Mouse (Mus musculus): ENCODE measurements around the gene Nr1i3.
"Not testable (repeated sequence)": the region's sequence is repeated elsewhere in the genome, so short reads cannot be mapped to it uniquely, and the experiment has no call there.

Gene Nr1i3

DNA sequence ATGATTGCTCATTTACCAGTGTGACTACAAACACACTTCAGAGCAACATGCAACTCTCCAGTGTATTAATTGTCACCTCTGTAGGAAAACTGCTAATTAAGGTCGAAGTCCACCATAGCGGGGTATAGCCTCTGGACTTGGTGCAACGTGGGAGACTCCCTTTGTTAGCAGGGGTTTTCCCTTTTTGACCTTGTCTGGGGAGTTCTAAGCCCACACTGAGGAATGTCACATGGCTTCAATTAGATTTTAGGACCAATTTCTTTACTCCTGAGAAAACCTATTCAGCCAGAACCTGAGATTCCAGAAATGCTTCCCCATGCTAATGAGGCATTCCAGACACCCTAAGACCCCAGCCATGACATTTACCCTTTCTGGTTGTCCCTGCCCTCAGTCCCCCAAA lies 16.4 kb downstream of the Nr1i3 start:
- DNase-seq (ENCODE audit: low spot score) = no peak

DNA sequence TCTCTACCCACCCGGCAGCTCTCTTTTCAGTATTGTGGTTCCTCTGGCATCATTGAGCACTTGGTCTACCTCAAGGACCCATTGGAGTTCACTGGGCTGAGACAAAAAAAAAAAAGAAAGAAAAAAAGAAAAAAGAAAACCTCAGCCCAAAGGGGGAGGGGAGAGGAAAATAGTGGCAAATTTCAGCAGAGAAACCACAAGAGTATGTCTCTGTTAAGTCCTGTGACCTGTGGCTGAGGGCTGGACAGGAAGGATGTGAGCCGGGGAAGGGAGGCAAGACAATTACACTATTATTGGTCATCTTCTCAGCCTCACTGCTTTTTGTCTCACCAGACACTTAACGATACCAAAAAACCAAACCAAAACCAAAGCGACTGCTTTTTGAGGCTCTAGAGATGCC lies 18.1 kb downstream of the Nr1i3 start:
- no peak for DNase-seq (ENCODE audit: low spot score)

DNA sequence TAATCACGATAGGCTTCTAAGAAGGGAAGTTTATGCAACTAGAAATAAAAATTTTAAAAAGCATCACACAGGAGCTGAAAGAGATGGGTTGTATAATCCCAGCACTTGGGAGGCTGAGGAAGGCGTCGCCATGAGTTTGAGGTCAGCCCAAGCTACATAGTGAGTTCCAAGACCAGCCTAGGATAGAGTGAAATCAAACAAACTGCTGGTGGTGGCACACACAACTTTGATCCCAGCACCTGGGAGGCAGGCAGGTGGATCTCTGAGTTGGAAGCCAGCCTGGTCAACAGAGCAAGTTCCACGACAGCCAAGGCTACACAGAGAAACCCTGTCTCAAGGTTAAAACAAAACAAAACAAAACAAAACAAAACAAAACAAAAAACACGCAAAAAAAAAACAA lies 18.6 kb downstream of the Nr1i3 start:
- DNase-seq (ENCODE audit: low spot score) = no peak

DNA sequence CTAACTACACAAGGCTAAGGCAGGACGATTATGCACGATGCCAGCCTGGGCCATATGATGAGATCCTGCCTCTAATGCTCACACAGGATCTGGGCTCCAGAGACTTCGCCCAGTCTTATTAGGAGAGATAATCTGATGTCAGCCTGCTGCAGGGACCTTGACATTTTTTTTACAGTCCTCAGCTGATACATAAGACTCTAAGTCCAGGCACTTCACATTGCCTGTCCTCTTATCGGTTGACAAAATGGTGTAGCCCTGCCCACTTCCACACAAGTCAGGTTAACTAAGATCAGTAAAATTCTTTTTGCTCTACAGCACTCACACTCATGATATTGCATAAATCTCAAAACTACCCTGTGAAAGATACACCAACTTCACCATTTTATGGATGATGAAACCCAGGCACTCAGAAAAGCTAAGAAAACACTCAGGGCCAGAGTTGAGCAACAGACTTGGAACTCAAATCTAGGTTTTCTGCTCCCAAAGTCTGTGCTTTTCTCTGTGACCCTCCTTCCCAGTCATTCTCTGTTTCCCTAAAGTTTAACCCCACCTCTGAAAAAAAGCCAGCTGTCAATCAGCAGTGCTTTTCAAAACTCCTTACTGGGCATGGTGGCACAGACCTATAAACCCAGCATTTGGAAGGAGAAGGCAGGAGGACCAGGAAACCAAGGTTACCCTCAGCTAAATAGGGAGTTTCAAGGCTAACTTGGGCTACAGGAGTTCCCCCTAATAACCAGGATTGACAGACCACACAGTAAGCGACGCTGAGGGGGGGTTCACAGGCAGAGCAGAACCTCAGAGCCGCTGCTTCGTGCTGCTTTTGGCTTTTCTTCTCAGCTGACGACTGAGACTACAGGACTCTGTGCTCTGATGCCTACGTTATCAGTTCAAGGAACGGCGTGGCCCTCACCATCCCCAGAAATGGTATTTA lies 19.3 kb downstream of the Nr1i3 start:
- peak; percentile 89 for DNase-seq (ENCODE audit: low spot score)

DNA sequence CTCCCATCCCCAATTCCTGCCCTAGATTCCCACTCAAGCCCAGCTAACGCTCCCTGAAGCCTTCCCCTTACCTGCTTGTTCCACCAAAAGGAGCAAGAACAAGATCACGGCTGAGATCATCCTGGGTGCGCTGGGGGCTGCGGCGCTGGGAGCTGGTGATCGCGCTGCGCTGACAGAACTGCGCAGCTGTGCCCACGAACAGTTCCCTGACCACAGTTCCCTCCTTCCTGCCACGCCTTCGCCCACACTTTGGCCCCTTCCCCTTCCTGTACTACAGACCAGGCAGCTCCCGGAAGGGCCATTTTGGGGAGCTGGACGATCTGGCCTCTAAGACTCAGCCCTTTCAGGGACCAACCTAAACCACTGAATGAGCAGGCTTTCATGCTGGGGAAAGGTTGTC lies 20.4 kb downstream of the Nr1i3 start, which contains the start of gene Fcer1g:
TSS of gene Fcer1g (minus strand) at position 240 of the 400 bp plus-strand sequence.
- DNase-seq (ENCODE audit: low spot score) = no peak

DNA sequence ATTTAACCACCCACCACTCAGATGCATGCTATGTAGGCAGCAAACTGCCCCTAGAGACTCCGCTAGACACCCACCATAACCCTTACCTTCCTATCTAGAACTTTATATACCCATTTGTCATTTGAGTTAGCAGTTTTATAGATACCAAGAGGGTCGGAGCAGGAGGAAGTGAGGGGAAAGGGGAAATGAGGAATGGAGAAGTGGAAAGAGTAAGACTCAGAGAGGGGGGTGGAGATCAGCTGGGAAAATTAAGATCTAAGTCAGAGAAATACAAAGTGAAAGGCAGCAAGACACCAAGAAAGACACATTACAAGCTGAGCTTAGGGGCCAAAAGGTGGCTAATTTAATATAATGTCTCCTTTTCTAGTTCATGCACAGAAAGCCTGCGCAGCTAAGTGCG lies 20.8 kb downstream of the Nr1i3 start:
- DNase-seq (ENCODE audit: low spot score) = no peak

DNA sequence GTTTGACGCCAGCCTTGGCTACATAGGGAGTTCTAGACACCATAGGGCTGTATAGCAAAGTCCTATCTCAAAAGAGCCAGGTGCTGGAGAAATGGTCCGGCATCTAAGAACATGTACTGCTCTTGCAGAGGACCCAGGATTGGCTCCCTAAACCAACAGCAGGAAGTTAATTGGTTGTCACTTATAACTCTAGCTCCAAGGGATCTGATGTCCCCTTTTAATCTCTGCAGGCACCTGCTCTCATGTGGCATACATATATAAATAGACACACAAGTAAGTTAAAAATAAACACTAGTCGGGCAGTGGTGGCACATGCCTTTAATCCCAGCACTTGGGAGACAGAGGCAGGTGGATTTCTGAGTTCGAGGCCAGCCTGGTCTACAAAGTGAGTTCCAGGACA lies 22.0 kb downstream of the Nr1i3 start:
- DNase-seq (ENCODE audit: low spot score) = no peak

DNA sequence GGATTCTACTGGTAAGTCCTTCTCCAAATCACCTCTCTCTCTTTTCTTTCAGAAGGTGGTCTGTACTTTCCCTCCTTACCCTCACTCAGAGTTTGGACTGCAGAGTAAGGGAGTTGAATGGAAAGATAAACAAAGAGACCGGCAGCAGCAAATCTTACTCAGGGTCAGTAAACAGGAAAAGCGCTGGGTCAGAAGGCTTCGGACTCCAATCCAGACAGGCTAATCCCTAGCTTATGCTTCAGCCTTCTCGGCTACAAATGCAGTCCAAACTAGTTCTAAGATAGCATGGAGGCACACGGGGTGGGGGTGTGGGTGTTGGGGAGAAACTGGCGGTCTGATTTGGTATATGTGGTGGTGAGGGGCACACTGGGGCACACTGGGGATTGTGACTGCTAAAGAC lies 23.7 kb downstream of the Nr1i3 start:
- no peak for DNase-seq (ENCODE audit: low spot score)

DNA sequence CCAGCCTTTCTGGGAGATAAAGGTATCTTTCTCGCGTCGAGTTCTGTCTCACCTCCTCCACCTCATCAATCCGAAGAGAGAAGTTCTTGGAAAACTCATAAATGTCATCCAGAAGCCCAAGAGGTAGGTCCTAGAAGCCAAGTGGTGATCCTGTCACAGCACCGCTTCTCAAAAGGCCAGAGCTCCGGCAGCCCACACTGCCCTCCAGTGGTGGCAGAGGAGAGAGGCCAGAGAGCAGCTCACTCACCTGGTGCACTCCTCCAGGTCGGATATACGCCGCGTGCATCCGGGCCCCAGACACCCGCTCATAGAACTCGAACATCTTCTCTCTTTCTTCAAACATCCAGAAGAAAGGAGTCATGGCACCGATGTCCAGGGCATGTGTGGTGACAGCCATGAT lies 24.7 kb downstream of the Nr1i3 start:
- peak; percentile 62 for DNase-seq (ENCODE audit: low spot score)

DNA sequence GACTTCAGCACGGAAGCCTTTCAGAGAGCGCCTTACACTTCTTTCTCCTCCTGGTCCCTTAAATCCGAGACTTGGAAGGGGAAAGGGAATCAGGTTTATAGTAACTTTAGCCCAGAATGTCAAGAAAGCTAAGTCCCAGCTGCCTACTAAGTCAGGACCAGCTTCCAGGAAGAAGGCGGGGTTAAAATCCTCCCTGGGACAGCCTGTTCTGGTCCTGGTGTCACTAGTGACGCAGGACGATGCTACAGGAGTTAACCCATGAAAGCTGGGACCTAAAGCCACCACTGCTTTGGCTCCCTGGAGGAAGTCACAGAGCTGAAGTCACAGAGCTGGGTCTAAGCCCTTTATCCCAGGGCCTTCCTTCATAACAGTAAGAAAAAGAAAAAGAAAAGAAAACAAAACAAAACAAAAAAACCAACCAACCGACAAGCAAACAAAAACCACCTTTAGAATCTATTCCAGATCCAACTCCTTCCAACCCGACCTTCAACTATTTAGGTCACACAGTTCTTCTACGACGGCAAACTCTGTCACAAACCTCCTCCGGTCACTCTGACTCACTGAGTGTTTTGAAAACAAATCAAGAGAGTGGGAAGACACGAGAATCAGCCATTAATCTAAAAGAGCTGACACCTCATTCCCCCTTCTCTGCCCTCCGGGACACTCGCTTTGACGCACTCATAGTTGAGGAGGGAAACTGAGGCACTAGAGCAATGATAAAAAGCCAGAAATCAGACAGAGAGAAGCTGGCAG lies 26.4 kb downstream of the Nr1i3 start:
- DNase-seq (ENCODE audit: low spot score) = no peak

DNA sequence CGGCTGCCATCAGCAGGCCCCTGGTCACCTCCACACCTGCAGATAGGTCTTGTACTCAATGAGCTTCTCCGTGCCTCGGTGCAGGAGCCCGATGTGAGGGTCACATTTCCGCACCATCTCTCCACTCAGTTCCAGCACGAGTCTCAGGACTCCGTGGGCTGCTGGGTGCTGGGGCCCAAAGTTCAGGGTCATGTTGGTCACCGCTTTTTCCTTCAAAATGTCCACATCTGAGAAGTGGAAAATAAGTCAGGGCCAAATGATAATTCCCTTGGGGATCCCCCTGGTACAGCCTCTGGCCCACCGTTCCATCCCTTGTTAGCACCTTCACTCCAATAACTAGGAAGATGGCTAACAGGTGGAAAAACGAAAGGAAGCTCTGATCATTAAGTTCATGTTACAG lies 27.1 kb downstream of the Nr1i3 start:
- no peak for DNase-seq (ENCODE audit: low spot score)

DNA sequence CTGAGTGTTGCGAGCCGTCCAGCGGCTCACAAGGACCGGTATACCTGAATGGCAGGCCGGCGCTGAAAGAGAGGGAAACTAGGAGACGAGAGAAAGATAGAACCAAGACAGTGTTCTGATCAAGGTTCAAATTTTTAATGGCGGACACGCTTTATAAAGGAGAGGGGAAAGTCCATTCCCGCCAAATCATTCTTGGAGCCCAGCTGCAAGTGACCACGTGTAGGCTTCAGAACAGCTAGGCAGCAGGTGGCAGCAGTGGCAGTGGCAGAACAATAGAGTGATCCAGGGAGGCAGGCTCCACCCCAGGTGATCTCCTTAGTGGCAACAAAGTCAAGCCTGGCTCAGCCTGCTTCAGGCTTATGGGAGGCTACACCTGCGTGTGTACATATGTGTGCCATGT lies 28.2 kb downstream of the Nr1i3 start:
- not testable (repeated sequence) for DNase-seq (ENCODE audit: low spot score)

DNA sequence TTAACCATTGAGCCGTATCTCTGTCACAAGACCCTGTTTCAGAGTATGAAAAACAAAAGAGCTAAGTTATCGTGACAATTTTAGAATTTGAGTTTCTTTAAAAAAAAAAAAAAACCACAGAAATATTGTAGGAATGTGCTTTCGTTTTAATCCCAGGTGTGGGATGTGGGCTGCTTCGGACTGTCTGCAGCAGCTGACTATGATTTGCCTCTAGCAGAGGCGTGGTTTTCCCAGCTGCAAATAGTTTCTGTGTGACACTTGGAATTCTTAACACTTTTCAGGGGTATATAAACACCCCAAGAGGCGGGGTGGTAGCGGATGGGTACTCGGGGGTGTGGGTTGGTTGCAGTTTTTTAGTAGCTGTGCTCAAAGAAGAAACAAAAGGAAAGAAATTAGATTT lies 31.6 kb downstream of the Nr1i3 start:
- DNase-seq (ENCODE audit: low spot score) = no peak

DNA sequence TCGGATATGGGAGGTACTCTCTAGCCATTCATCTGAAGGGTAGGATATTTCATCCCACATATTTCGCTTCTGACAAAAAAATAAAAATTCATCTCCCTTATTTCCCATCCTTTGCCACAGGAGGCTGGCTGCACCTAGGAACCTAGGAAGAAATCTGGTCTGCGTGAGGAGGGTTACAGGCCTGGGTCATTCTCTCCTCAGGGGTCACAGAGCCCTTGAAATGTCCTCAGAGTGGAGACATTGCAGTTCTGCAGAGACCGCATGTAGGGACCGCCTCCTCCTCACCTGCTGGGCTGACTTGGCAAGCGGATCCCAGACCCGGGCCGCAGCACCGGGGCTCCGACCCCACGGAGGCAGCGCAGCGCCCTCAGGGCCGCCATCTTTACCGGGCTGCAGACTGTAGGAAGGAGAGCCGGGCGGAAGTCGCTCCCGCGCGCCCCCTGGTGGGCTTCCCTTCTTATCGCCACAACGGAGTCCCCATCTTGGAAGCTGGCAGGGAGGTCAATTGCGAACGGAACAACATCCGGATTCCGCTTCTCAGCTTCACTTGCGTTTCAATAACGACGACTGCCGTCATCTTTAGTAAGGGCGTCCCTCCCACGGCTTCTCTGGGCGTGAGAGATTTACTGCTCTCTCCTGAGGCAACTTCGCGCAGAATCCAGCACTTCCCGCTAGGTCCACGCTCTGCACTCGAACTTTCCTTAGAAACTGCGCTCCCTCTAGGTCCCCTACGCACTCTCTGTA lies 33.1 kb downstream of the Nr1i3 start:
- DNase-seq (ENCODE audit: low spot score) = peak; percentile 99

DNA sequence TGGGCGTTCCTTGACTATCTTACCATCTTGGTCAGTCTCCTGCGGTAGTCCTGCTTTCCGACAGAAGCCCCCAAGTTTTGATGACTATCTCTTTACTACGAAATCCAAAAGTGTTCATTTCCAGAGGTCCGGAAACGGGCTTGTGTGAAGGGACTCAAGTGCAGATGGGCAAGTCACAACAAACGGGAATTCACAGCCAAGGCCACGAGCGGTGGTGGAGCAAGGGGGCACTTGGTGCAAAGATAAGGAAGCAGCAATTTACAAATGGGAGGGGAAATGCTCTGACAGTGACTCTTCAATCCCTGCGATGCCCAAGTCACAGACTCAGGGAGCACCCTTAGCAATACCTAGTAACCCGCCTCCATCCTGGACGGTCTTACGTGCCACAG lies 33.7 kb downstream of the Nr1i3 start:
- no peak for DNase-seq (ENCODE audit: low spot score)

DNA sequence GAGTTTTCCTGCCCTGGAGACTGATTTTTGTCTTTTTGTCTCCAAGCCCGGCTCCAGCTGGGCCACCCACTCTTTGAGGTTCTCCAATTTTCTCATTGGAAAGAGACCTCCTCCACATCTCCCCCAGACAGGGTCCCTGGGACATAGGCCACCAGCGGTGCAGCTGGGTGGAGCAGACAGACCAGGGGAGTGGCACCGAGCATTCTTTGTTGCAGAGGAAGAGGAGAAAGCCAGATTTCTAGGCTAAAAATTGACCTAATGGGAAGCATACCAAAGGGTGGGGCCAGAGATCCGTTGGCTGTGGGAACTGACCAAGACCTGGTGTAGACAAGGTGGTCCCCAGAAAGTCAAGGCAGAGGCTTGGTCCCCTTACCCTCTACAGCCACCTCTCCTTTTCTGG lies 34.1 kb downstream of the Nr1i3 start:
- no peak for DNase-seq (ENCODE audit: low spot score)

DNA sequence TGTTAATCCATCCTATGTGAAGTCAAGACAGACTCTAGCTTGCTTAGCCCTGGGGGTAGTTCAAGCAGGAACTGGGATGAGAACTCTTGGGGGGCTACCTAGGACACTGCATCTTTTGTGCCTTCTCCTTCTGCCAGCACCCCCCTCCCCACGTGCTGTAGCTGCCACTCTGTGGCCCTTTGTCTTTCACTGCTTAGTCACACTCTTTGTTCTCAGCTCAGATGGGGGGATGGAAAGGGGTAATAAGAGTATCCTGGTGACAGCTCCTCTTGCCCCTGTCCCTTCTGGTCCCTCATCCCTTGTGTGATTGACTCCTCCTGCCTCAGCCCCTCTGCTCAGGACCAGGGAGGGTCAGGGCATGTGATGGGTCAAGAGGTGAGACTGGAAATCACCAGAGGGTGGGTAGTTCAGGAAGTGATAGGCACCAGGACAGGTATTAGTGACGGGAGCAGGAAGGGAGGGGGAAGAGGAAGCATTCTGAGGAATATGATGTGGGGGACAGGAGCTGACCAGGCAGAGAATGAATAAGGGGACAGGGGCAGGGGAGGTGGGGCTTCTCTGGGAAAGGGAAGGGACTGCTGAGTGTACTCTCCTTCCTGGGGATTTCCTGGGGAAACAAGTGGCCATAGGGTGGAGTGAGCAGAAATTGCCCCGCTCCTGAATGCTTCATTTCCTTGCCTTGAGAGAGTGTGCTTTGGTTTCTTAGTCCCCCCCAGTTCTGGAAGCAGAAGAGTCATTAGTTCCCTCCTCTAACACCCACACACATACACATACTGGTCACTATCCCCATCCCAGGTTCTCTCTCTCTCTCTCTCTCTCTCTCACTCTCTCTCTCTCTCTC lies 34.8 kb downstream of the Nr1i3 start:
- no peak for DNase-seq (ENCODE audit: low spot score)

DNA sequence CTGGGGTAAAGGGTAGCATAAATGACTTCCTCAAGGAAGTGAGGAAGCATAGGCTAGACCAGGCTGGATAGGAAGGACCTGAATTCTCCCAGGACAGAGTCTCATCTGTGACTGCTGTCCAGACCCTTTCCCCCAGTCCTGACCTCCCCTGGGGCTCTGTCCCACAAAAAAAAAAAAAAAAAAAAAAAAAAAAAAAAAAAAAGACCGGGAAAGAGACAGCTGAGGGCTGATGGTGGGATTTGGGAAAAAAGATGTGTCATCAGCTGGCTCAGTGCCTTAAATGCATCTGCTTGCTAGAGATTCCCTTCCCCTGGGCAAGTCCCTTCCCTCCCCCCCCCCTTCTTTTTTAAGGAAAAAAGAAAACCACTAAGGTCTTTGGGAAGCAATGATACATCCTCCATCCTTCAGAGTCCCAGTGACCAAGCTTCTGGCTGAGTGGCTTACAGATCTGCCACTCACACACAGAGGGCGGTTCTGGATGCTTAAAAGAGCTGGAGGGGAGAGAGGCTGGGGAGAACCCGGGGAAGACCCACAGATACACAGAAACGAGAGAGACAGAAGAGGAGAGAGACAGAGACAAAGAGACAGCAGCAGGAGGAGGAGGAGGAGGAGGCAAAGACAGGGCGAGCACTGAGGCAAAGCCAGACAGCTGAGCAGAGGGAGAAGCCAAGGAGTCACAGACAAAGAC lies 36.3 kb downstream of the Nr1i3 start, which contains the start of gene Adamts4:
TSS of gene Adamts4 (plus strand) at position 509 of the 688 bp plus-strand sequence.
- peak; percentile 52 for DNase-seq (ENCODE audit: low spot score)

DNA sequence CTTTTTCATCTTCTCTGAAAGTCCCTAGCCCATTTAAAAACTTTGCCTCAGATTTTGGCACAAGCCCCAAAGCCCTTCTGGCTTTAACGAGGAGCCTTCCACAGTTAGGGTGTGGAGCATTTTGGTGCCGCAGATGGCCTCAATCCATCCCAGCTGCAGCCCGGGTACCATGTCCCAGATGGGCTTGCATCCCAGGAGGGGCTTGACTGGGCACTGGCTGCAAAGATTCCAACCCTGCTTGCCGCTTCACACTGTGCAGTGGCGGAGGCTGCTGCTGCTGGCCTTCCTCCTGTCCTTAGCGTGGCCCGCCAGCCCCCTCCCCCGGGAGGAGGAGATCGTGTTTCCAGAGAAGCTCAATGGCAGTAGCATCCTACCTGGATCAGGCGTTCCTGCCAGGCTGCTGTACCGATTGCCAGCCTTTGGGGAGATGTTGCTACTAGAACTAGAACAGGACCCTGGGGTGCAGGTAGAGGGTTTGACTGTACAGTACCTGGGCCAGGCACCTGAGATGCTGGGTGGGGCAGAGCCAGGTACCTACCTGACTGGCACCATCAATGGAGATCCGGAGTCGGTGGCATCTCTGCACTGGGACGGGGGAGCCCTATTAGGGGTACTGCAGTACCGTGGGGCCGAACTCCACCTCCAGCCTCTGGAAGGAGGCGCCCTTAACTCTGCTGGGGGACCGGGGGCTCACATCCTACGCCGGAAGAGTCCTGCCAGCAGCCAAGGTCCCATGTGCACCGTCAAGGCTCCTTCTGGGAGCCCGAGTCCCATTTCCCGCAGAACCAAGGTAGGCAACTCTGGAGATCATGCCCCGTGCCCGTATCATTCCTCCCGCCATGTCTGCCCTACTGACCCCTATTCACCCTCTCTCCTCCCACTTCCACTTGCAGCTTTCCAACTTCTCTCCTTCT lies 37.2 kb downstream of the Nr1i3 start, which contains the start of gene Ndufs2:
TSS of gene Ndufs2 (minus strand) at position 709 of the 914 bp plus-strand sequence.
- no peak for DNase-seq (ENCODE audit: low spot score)
